Mouse (Mus musculus): ENCODE results near the gene Cars2.
"Not testable (repeated sequence)": the region's sequence is repeated elsewhere in the genome, so short reads cannot be mapped to it uniquely, and the experiment has no call there.

Cars2 gene

DNA sequence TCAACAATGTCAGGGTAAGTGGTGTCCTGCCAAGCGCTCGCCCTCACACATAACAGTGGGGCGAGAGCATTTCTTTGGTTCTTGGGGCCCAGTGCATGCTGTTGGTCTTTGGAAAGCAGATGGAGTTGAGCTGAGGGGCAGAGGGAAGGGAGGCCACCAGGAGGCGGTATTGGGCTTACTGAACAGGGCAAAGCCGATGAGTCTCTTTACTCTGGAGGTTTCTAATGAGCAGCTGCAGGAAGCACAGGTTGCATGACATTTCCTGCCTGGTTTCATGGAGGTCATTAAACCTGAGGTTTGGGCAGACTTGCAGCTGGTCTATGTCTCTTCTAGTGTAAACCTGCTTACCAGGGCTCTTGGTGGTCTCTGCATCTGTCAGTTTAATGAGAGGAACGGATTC, 43.8 kb downstream of the Cars2 start:
- no peak for DNase-seq

- no peak for DNase-seq
These were observed 44.5 kb downstream of the Cars2 start for GRCm38 (mm10) chr8:11506074-11506473.

DNA sequence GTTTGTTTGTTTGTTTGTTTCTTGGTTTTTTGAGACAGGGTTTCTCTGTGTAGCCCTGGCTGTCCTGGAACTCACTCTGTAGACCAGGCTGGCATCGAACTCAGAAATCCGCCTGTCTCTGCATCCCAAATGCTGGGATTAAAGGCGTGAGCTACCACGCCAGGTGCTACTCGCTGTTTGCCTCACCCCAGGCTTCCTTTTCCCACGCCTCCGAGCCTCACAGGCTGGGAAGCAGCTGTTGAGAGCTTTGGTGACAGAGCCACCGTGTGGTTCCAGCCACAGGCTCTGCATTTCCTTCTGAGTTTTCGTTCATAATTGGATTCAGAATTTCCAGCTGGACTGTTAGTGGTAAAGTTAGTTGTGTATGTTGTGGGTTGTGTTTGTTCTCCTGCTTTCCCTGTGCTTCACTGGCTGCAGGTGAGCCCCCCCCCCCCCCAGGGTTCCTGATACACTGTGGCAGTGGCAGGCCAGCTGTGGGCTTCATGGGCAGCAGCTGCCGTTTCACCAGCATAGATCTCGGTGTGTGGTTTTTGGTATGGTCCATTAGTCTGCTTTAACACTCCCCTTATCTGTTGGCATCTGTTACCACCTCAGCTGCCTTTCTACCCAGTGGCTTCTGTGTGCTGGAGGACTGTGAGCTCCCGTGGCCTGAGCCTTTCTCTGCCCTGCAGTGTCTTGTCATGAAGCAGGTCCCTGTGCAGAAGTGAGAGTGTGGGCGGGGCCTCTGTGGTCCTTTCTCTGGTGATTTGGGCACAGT, 46.9 kb downstream of the Cars2 start:
- no peak for DNase-seq

GRCm38 (mm10) chr8:11498786-11499485, 51.6 kb downstream of the Cars2 start:
- no peak for DNase-seq

DNA sequence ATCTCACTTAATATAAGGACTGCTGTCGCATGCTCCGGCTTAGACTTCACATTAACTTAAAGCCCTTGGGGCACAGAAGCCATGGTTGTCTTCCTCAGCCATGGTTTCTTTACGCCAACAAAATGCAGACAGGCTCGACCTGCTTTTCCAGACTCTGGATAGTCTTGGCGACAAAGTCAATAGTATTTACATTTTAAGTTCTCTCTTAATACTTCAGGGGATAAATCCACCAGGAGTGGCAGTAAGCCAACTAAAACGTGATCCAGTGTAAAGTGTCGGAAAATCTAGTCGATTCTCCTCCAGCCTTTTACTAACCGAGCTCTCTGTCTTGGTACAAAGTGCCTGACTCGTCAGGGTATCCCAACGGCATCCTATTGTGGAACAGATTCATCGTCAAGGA, 52.3 kb downstream of the Cars2 start:
- DNase-seq, result no peak

GRCm38 (mm10) chr8:11497017-11497990, 53.3 kb downstream of the Cars2 start, which contains the start of gene Naxd:
TSS of gene Naxd (plus strand) at chr8:11497506.
- peak; percentile 91 for DNase-seq

DNA sequence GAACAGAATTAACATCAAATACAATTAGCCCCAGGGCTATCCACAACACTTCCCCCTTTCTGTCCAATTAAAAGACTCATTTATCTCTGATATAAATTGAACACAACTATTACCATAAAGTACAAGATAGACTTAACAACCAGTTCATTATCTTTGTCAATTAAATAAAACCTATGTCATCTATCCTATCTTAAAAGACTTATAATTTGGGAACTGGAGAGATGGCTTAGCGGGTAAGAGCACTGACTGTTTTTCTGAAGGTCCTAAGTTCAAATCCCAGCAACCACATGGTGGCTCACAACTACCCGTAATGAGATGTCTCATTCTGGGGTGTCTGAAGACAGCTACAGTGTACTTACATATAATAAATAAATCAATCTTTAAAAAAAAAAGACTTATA, 58.2 kb downstream of the Cars2 start:
- DNase-seq, result not testable (repeated sequence)

- no peak for DNase-seq
These were observed 63.4 kb downstream of the Cars2 start for GRCm38 (mm10) chr8:11487229-11487628.

DNA sequence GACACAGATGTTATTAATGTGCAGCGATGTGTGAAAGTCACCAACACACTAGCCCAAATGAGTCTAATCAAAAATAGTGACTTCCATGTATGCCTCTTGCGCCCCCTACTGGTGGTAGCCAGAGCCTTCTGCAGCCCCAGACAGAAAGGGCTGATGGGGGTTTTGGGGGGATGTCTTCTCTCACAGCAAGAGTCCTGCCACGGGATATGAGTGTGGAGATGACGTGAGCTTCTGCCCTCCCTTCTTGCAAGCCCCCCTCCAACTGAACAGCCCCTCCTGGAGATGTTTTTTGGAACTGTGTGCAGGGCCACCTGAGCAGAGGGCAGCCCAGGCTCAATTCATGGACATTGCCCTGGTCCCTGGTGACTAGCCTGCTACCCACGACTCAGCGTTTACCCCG, 64.4 kb downstream of the Cars2 start:
- DNase-seq, result peak; percentile 38

- no peak for DNase-seq
These were observed 68.0 kb downstream of the Cars2 start for GRCm38 (mm10) chr8:11482537-11482936.

DNA sequence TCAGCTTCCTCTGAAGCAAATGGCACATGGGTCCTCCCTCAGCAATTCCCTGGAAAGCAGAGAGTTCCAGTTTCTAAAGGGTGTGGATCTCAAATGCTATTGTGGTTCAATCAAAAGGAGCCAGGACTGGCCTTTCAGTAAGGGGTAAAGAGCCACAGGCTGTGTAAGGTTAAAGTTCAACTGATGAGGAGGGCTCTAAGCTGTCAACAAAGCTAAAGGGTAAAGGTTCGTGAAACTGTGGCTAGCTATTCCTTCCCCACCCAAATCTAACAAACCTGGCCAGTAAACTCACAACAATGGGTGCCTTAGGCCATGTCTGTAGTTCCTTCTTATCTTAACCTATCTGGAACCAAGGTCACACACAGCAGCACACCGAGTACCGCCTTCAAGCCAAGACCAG, 68.7 kb downstream of the Cars2 start:
- no peak for DNase-seq

DNA sequence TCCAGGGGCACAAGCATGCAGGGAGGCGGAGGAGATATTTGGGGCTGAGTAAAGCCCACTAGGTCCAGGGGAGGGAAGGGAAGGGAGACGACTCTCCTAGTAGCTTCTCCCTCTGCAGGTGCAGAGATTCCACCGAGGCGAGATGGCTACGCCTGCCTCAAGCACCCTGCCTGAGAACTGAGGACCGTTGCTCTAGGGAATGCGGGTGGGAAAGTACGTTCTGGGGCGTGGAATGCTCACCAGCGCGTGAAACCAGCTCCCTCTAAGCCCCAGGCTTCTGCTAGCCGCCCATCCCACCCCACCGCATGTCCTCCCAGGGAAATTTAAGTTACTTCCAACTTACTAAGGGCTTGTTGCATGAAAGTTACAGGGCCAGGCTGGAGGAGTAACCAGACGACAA, 71.0 kb downstream of the Cars2 start:
- no peak for DNase-seq

DNA sequence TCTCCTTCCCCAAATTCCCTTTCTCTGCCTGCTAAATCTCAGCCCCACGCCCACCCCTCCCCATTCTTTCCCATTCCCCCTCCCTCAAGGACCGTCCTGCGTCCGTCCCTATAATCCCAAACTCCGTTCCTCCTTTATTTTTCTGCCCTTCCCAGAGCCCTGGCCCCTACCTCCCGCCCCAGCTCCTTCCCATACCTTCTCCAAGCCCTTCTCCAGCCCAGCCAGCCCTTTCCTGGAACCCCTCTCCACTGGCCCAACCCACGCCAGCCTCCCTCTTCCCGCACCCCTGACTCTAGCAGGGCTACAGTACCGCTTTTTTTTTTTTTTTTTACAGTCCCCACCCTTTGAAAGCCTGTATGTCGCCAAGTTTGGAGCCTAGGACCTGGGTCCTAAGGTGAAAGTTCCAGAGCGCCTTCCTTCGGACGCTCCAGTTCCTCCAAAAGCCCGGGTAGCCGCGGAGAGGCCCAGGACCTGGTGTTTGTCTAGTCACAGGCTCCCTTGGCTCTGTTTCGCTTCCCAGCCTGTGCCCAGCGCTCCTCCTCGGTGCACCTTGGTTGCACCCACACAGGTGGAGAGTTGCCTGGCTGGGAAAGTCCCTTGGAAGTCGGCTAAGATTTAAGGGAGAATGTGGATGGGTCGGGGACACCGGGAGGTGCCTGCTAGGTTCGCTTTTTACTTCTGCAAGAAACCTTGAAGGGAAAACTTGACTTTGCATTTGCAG, 71.6 kb downstream of the Cars2 start:
- DNase-seq, result no peak

- DNase-seq, result peak; percentile 32
These were observed 72.5 kb downstream of the Cars2 start, which contains the start of gene Rab20 for GRCm38 (mm10) chr8:11477811-11478761. TSS of gene Rab20 (minus strand) at chr8:11478710.

- DNase-seq, result no peak
These were observed 73.4 kb downstream of the Cars2 start for GRCm38 (mm10) chr8:11477178-11477553.

DNA sequence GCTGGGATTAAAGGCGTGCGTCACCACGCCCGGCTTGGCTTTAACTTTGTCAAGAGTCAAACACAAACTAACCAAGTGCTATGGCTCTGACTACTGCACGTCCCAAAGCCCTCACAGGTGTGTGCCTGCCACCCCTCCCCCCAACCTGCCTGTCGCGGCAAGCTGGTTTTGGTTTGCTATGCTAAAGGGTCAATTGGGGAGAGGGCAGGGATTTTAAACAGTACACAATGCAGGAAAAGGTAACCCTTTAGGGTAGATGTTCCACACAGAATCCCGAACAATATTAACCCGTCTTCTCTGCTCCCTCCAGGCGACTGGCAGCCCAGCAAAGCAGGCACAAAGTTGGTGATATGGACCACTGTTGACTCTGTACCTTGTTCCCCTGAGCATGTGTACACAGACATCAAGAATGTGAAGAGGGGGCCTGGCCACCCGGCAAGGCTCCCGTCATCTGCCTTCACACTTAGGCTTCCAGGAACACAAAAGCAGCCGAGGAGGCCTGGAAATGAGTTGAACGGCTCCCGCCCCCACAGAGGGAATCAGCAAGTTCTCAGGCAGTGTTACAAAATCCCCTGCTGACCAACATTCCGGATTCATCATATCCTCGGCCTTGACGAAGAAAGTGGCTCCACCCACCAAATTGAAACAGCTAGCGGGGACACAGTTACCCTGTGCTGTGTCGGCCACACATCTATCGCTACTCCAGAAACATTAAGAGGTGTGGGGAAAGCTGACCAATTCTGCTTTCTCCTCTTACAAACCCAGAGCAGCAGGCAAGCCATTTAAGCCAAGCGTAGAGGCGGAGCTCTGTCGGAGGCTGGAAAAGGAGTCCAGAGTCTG, 74.0 kb downstream of the Cars2 start:
- no peak for DNase-seq

- no peak for DNase-seq
These were observed 74.7 kb downstream of the Cars2 start for GRCm38 (mm10) chr8:11475876-11476275.

- DNase-seq, result no peak
These were observed 75.2 kb downstream of the Cars2 start for GRCm38 (mm10) chr8:11475397-11475796.

DNA sequence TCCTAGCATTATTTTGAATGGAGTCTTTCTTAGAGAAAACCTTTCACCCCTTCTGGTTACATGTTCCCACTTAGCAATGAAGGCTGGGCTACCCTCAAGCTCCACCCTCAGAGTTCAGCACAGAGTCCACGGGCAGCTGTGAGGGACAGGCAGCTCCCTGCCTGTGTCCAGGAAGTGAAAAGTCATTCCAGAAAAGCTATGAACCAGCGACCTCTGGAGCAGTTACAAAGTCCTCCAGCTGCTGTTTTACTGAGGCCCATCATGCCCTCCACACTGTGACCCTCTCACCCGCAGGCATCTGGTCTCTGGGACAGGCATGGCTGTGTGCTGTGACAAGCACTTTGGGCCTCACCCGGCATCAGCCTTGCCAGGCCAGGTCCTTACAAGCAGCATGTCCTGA, 77.5 kb downstream of the Cars2 start:
- DNase-seq, result no peak

- no peak for DNase-seq
These were observed 79.3 kb downstream of the Cars2 start for GRCm38 (mm10) chr8:11471309-11471708.
